Mouse (Mus musculus): ENCODE data around the gene Rpl23.

Rpl23 gene

DNA sequence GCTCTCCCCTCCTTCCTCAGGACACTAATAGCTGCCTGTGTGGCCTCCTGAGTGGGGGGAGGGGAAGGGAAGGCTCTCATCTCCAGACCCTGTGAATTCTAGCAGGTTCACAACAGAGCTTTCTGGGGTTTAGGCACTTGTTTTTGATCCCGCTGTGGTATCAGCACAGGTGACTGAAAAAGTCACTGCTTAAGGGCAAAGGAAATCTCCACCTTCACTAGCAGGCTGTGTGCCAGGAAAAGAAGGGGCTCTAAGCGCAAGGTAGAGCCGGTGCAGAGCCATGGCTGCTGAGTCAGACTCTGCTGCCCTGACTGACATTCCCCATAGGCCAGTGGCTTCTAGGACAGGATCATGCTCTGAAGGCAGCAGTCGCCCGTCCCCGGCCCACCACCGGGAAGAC, 53.5 kb downstream of the Rpl23 start:
- no peak for DNase-seq (ENCODE audit: extremely low read depth, low read depth, low spot score)

DNA sequence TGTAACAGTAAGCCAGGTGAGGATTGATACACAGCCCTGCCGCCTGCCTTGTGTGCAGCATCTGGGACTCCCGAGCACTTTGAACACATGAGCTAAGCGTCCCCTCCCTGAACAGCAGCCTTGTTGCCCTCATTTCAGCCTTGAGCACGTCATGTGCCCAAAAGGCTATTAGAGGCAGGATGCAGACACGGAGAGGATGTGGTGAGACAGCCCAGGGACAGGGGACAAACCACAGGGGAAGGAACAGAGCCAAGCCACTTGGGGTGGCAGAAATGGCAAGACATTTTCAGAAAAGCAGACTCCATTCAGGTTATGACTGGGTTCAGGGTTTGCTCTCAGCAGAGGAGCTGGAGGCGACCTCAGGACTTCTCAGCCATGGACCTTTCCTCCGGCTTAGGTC, 53.9 kb downstream of the Rpl23 start:
- no peak for DNase-seq (ENCODE audit: extremely low read depth, low read depth, low spot score)
